22 mouse cellular contexts compared by ENCODE assay signal in genomic region chr10:3647811-3648731, GRCm38 (mm10).
"Had no signal": no experiment of that assay in that cellular context is flagged by ENCODE, and none has a peak within 500 bp of the region (broad histone marks: within the 10 kb centered on the region; RNA-seq: fewer than 3 reads in every experiment).

No protein-coding gene starts in this region.

- H3K4me2 ChIP-seq: kidney, embryonic 15.5 days; limb, embryonic 12.5 days; limb, embryonic 15.5 days; liver, embryonic 13.5 days; neural tube, embryonic 12.5 days; neural tube, embryonic 15.5 days had no signal

- H3K9ac ChIP-seq: kidney, embryonic 15.5 days; limb, embryonic 12.5 days; limb, embryonic 15.5 days; liver, embryonic 13.5 days; neural tube, embryonic 12.5 days; neural tube, embryonic 15.5 days had no signal

- H3K27me3 ChIP-seq: kidney, embryonic 15.5 days; limb, embryonic 12.5 days; limb, embryonic 15.5 days; liver, embryonic 13.5 days; megakaryocyte, embryonic 14.5 days; neural tube, embryonic 12.5 days; neural tube, embryonic 15.5 days had no signal

- H3K9me3 ChIP-seq: kidney, embryonic 15.5 days; limb, embryonic 12.5 days; limb, embryonic 15.5 days; liver, embryonic 13.5 days; midbrain, embryonic 10.5 days; neural tube, embryonic 12.5 days; neural tube, embryonic 15.5 days had no signal

- H3K4me1 ChIP-seq: limb, embryonic 12.5 days; limb, embryonic 15.5 days; liver, embryonic 13.5 days; megakaryocyte, embryonic 14.5 days; midbrain, embryonic 10.5 days; neural tube, embryonic 12.5 days; neural tube, embryonic 15.5 days had no signal

- H3K36me3 ChIP-seq: kidney, embryonic 15.5 days; limb, embryonic 12.5 days; limb, embryonic 15.5 days; liver, embryonic 13.5 days; midbrain, embryonic 10.5 days; neural tube, embryonic 12.5 days; neural tube, embryonic 15.5 days had no signal

- H3K4me3 ChIP-seq: kidney, embryonic 15.5 days; limb, embryonic 12.5 days; limb, embryonic 15.5 days; liver, embryonic 13.5 days; megakaryocyte, embryonic 14.5 days; midbrain, embryonic 10.5 days; neural tube, embryonic 12.5 days; neural tube, embryonic 15.5 days had no signal

- DNase-seq: kidney, adult 2 months; kidney, postnatal 10 days; kidney, postnatal 36 days; left cerebral cortex, postnatal 4 days; liver, embryonic 13.5 days; lung, adult 2 months; lung, postnatal 36 days; midbrain, embryonic 14.5 days; retina, postnatal 1 day; right cerebral cortex, postnatal 25 days; spleen, adult 18-20 months; thymus, adult 18-20 months; thymus, postnatal 36 days had no signal

- H3K27ac ChIP-seq: kidney, embryonic 15.5 days; limb, embryonic 12.5 days; limb, embryonic 15.5 days; liver, embryonic 13.5 days; midbrain, embryonic 10.5 days; neural tube, embryonic 12.5 days; neural tube, embryonic 15.5 days had no signal

- ATAC-seq: inflammation-experienced regulatory T-cells, adult 6 months; lung, postnatal 0 days had no signal
